Mouse (Mus musculus) heart, embryonic 16.5 days (tissue): Measurements from ENCODE around the gene Pabpc6. TPM values are rescaled to one million over a fixed set of nuclear protein-coding genes. Genes with fewer than 3 reads are reported as not detected.

Experiments
- ATAC-seq: fragments of 200-750 bp; cut with Nextera tagmentation; replicated peaks from 2 replicates; pipeline ENCODE4 v1.8.0; 2017; ENCODE audit warnings: moderate number of reproducible peaks; ENCODE audit not compliant: insufficient read depth, low FRiP score; ENCODE audit errors: extremely low read depth
- H3K27ac ChIP-seq: fragments of 300-500 bp; sonication (generic); 2 replicates; pipeline ENCODE4 v1.5.1; 2014; ENCODE audit warnings: mild to moderate bottlenecking, low read length, control low read depth, moderate library complexity
- H3K27me3 ChIP-seq: fragments of 300-500 bp; sonication (generic); 2 replicates; pipeline ENCODE4 v1.6.1; 2014; ENCODE audit warnings: low read length, mixed read lengths; ENCODE audit not compliant: control insufficient read depth, insufficient read depth
- H3K36me3 ChIP-seq: fragments of 300-500 bp; sonication (generic); 2 replicates; pipeline ENCODE4 v1.6.1; 2014; ENCODE audit not compliant: control insufficient read depth, insufficient read depth
- H3K4me1 ChIP-seq: fragments of 300-500 bp; sonication (generic); 2 replicates; pipeline ENCODE4 v1.6.1; 2014; ENCODE audit warnings: low read length, mixed read lengths; ENCODE audit not compliant: control insufficient read depth, insufficient read depth
- H3K4me2 ChIP-seq: fragments of 300-500 bp; sonication (generic); 2 replicates; pipeline ENCODE4 v1.6.1; 2014; ENCODE audit warnings: low read depth, mild to moderate bottlenecking, control low read depth, low read length
- H3K4me3 ChIP-seq: fragments of 300-500 bp; sonication (generic); 2 replicates; pipeline ENCODE4 v1.5.1; 2014; ENCODE audit warnings: mild to moderate bottlenecking, control low read depth, low read length
- H3K9ac ChIP-seq: fragments of 300-500 bp; sonication (generic); 2 replicates; pipeline ENCODE4 v1.6.1; 2014; ENCODE audit warnings: low read length, control low read depth
- H3K9me3 ChIP-seq: fragments of 300-500 bp; sonication (generic); replicated peaks from 2 replicates; pipeline ENCODE4 v1.6.1; 2016; ENCODE audit warnings: low read length; ENCODE audit not compliant: control insufficient read depth
- polyA plus RNA-seq: library from polyadenylated mRNA; unstranded; fragments of >200 nt; fragmentation: Nextera tagmentation; extraction: Ambion mirVana; gene quantifications from 2 replicates; pipeline ENCODE4 v1.2.1, GENCODE M21; 2015

Pabpc6 gene
- polyA plus RNA-seq, 1 experiment from 2014 or later, result not detected

DNA sequence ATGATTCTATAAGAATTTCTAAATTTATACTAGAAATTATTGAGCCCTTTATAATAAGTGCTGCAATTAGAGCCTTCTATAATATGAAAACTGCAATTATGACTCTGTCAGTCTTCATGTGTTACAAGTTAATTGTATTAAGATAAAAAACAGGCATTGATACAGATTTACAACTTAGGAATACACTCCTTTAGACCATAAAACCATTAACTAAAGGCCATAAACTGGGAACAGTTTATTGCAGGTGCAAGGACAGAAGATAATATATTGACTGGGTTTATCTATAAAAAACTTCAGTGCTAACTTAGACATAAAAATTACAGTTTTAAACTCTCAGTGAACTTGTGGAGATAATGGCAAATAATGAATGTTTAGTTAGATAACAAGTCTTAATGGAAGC lies 42.5 kb downstream of the Pabpc6 start:
- H3K9ac ChIP-seq, result no peak overlapping the region
- no peak for ATAC-seq
- no peaks in the 10 kb centered on the region for H3K9me3 ChIP-seq
- no peaks in the 10 kb centered on the region for H3K4me1 ChIP-seq
- H3K4me3 ChIP-seq, result no peak overlapping the region
- H3K36me3 ChIP-seq, result no peaks in the 10 kb centered on the region
- no peaks in the 10 kb centered on the region for H3K27me3 ChIP-seq
- no peak overlapping the region for H3K4me2 ChIP-seq
- no peak overlapping the region for H3K27ac ChIP-seq

Other genes starting within 250 kb of the Pabpc6 start
- not detected in 2 replicates for gene Gm17728, start 247.7 kb downstream of the Pabpc6 start, polyA plus RNA-seq